ENCODE assay signal across 24 mouse cellular contexts in the genomic region with DNA sequence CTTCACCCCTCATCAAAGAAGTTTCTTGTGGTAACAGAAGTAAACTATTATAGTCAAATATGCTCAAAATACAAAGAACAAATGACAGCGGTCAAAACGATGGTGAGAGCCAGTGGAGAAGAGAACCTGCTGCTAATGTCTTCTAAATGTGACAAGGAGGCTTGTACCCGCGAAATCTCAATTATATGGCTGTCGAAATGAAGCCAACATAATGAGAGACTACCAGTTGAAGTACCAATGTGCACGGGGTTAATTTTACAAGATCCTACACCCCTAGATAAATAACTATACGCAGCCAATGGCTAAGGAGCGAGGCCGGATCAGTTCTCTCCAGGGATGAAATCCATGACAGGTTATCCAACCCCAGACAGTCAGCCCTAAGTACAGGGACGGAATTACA. TPM values are rescaled to one million over a fixed set of nuclear protein-coding genes. Genes with fewer than 3 reads are reported as not detected.
DNase-seq lines count a peak whose midpoint lies in the region; ATAC-seq and TF ChIP-seq lines count a peak whose summit lies in the region.
"Had no signal": no experiment of that assay in that cellular context is flagged by ENCODE, and none has a peak within 500 bp of the region (broad histone marks: within the 10 kb centered on the region; RNA-seq: fewer than 3 reads in every experiment).

No protein-coding gene starts in this region.

- peak; percentile 54; the same call in 1 of the 2 replicates for ATAC-seq in midbrain, embryonic 12.5 days (ENCODE audit: low FRiP score, low read depth)
- no peak for ATAC-seq in midbrain, postnatal 0 days (ENCODE audit: low FRiP score)
- ATAC-seq in intestine, embryonic 16.5 days = no peak
- ATAC-seq: forebrain, embryonic 13.5 days had no signal

- no peaks in the 10 kb centered on the region for H3K9me3 ChIP-seq in midbrain, embryonic 12.5 days
- no peaks in the 10 kb centered on the region for H3K9me3 ChIP-seq in midbrain, postnatal 0 days (ENCODE audit: low read length)
- H3K9me3 ChIP-seq in intestine, embryonic 16.5 days (ENCODE audit: control insufficient read depth, low read length) = no peaks in the 10 kb centered on the region
- H3K9me3 ChIP-seq: forebrain, embryonic 13.5 days; heart, embryonic 13.5 days; limb, embryonic 13.5 days; lung, embryonic 15.5 days had no signal

- peaks cover 68% of the 10 kb centered on the region for H3K27me3 ChIP-seq in midbrain, embryonic 12.5 days
- H3K27me3 ChIP-seq in midbrain, postnatal 0 days (ENCODE audit: insufficient read depth, low read length) = no peaks in the 10 kb centered on the region
- H3K27me3 ChIP-seq in intestine, embryonic 16.5 days (replicated peaks; ENCODE audit: control insufficient read depth, insufficient read depth, low read length) = no peaks in the 10 kb centered on the region
- H3K27me3 ChIP-seq in small intestine, adult 2 months (ENCODE audit: control insufficient read depth, insufficient read depth, low read length) = no peaks in the 10 kb centered on the region
- H3K27me3 ChIP-seq: forebrain, embryonic 13.5 days; limb, embryonic 13.5 days; lung, embryonic 15.5 days had no signal

- H3K27ac ChIP-seq in midbrain, embryonic 12.5 days (replicated peaks) = no peak overlapping the region
- H3K27ac ChIP-seq in midbrain, postnatal 0 days (ENCODE audit: low read depth, low read length) = no peak overlapping the region
- H3K27ac ChIP-seq in intestine, embryonic 16.5 days (ENCODE audit: low read length) = peak overlapping the region; percentile 66; the same call in 1 of the 2 replicates
- peak overlapping the region; percentile 96 for H3K27ac ChIP-seq in small intestine, adult 2 months (ENCODE audit: insufficient read depth, low read depth, low read length)
- H3K27ac ChIP-seq: forebrain, embryonic 13.5 days; heart, embryonic 13.5 days; layer of hippocampus, adult 2 months; limb, embryonic 13.5 days; lung, embryonic 15.5 days had no signal

- intact Hi-C loops in gastrocnemius, postnatal 14 days (cut with DNase I; ENCODE audit: low total_unique reads) = no loop called here

- peaks cover 7% of the 10 kb centered on the region; the same call in 1 of the 2 replicates for H3K4me1 ChIP-seq in midbrain, embryonic 12.5 days
- no peaks in the 10 kb centered on the region for H3K4me1 ChIP-seq in midbrain, postnatal 0 days (ENCODE audit: insufficient read depth, low read length)
- peaks cover 30% of the 10 kb centered on the region for H3K4me1 ChIP-seq in intestine, embryonic 16.5 days (ENCODE audit: control insufficient read depth, insufficient read depth, low read length)
- peaks cover 33% of the 10 kb centered on the region; the same call in 1 of the 2 replicates for H3K4me1 ChIP-seq in small intestine, adult 2 months (ENCODE audit: control insufficient read depth, insufficient read depth, insufficient read length, low read length)
- H3K4me1 ChIP-seq: forebrain, embryonic 13.5 days had no signal

- DNase-seq in midbrain, postnatal 0 days (ENCODE audit: low spot score) = no peak
- DNase-seq in embryo, embryonic 11 days = peak; percentile 21
- DNase-seq in gastrocnemius, postnatal 14 days = no peak
- no peak for DNase-seq in left cerebral cortex, adult 18-20 months (ENCODE audit: low spot score in 2 of 2)
- DNase-seq: adrenal gland, postnatal 25 days; B cell, adult 2 months; cerebellum, adult 8-10 months; cerebellum, postnatal 25 days; gastrocnemius, postnatal 25 days; heart, postnatal 10 days; kidney, adult 2 months; kidney, postnatal 36 days; right cerebral cortex, adult 18-20 months; thymus, adult 2 months; thymus, postnatal 36 days had no signal

- WGBS in midbrain, embryonic 12.5 days = 47% methylated on average over 10 of the region's 10 CpGs
- WGBS in midbrain, postnatal 0 days = 31% methylated on average over 10 of the region's 10 CpGs
- WGBS in intestine, embryonic 16.5 days = 64% methylated on average over 10 of the region's 10 CpGs
- 35% methylated on average over 10 of the region's 10 CpGs for WGBS in small intestine, adult 2 months

- no peak overlapping the region for H3K9ac ChIP-seq in midbrain, embryonic 12.5 days (replicated peaks)
- H3K9ac ChIP-seq in midbrain, postnatal 0 days (replicated peaks; ENCODE audit: low read length, poor library complexity, severe bottlenecking) = no peak overlapping the region
- H3K9ac ChIP-seq in intestine, embryonic 16.5 days (ENCODE audit: low read depth, low read length) = no peak overlapping the region
- H3K9ac ChIP-seq: forebrain, embryonic 13.5 days; heart, embryonic 13.5 days; limb, embryonic 13.5 days; lung, embryonic 15.5 days had no signal

- no peak for TF ChIP-seq POLR2A in small intestine, adult 2 months (IDR thresholded peaks at IDR 0.05; ENCODE audit: low read depth, low read length)

- H3K4me2 ChIP-seq in midbrain, embryonic 12.5 days (replicated peaks) = no peak overlapping the region
- no peak overlapping the region for H3K4me2 ChIP-seq in midbrain, postnatal 0 days (ENCODE audit: low read depth, low read length, poor library complexity, severe bottlenecking)
- no peak overlapping the region for H3K4me2 ChIP-seq in intestine, embryonic 16.5 days (ENCODE audit: low read depth, low read length)
- H3K4me2 ChIP-seq: forebrain, embryonic 13.5 days; heart, embryonic 13.5 days; limb, embryonic 13.5 days; liver, embryonic 11.5 days; lung, embryonic 15.5 days had no signal

- H3K36me3 ChIP-seq in midbrain, embryonic 12.5 days = no peaks in the 10 kb centered on the region
- H3K36me3 ChIP-seq in midbrain, postnatal 0 days (ENCODE audit: insufficient read depth, low read length) = no peaks in the 10 kb centered on the region; the same call in 1 of the 2 replicates
- H3K36me3 ChIP-seq in intestine, embryonic 16.5 days (ENCODE audit: control insufficient read depth, insufficient read depth, low read length) = peaks cover 3% of the 10 kb centered on the region; the same call in 1 of the 2 replicates
- peaks cover 31% of the 10 kb centered on the region for H3K36me3 ChIP-seq in small intestine, adult 2 months (ENCODE audit: control insufficient read depth, insufficient read depth, low read length)
- H3K36me3 ChIP-seq: heart, embryonic 13.5 days; limb, embryonic 13.5 days; lung, embryonic 15.5 days had no signal

- TF ChIP-seq CTCF in midbrain, postnatal 0 days (IDR thresholded peaks at IDR 0.05) = no peak
- TF ChIP-seq CTCF in small intestine, adult 2 months (IDR thresholded peaks at IDR 0.05; ENCODE audit: extremely low read depth, insufficient read length, insufficient replicate concordance, low read depth, low read length) = no peak

- H3K4me3 ChIP-seq in midbrain, embryonic 12.5 days = no peak overlapping the region
- no peak overlapping the region for H3K4me3 ChIP-seq in midbrain, postnatal 0 days (ENCODE audit: low read depth, low read length)
- no peak overlapping the region for H3K4me3 ChIP-seq in intestine, embryonic 16.5 days (ENCODE audit: low read length)
- H3K4me3 ChIP-seq in small intestine, adult 2 months (ENCODE audit: low read depth, low read length) = no peak overlapping the region
- H3K4me3 ChIP-seq: forebrain, embryonic 13.5 days; heart, embryonic 13.5 days; layer of hippocampus, adult 2 months; limb, embryonic 13.5 days; lung, embryonic 15.5 days had no signal

RNA-seq across cellular contexts. Expression of a gene that starts 41.9 kb away (rescaled TPM):
- 3.3 and 3.7 TPM in 2 replicates for polyA plus RNA-seq in midbrain, embryonic 12.5 days (2016; fragmentation: Nextera tagmentation; extraction: Ambion mirVana)
- 27.8 and 28.1 TPM in 2 replicates for total RNA-seq in midbrain, postnatal 0 days (2014; rRNA removed)
- 8.1 and 9.2 TPM in 2 replicates for polyA plus RNA-seq in midbrain, postnatal 0 days (2015; fragmentation: Nextera tagmentation; extraction: Ambion mirVana)
- polyA plus RNA-seq in intestine, embryonic 16.5 days (2015; fragmentation: Nextera tagmentation; extraction: Ambion mirVana) = 48.7 and 50.1 TPM in 2 replicates
- polyA plus RNA-seq in small intestine, adult 2 months (2012; rRNA removed) = 21.6 and 53.3 TPM in 2 replicates
- total RNA-seq in gastrocnemius, postnatal 14 days (2021) = 1 to 10 TPM; 5.1 to 8.5 TPM
- 10 to 100 TPM; 31.7 to 35.0 TPM for total RNA-seq in left cerebral cortex, adult 18-20 months (2021)

Comparison
In these comparisons a context has a peak if more than half of its experiments do, and no peak if none do; other contexts are left out.
1. H3K27ac ChIP-seq: peak in intestine, embryonic 16.5 days (single experiment) and small intestine, adult 2 months (single experiment); none in midbrain, embryonic 12.5 days (single experiment) and midbrain, postnatal 0 days (single experiment).